Mouse (Mus musculus) stomach, postnatal 0 days (tissue): ENCODE data around the gene Cct5.

Experiments used
- CTCF ChIP-seq: IDR thresholded peaks from 2 replicates; pipeline ENCODE4 v1.5.1; 2016; ENCODE audit warnings: antibody characterized with exemption, low read depth, mild to moderate bottlenecking, moderate library complexity
- EP300 ChIP-seq: optimal IDR thresholded peaks from 2 replicates; pipeline ENCODE3; 2016; ENCODE audit warnings: antibody characterized with exemption

DNA sequence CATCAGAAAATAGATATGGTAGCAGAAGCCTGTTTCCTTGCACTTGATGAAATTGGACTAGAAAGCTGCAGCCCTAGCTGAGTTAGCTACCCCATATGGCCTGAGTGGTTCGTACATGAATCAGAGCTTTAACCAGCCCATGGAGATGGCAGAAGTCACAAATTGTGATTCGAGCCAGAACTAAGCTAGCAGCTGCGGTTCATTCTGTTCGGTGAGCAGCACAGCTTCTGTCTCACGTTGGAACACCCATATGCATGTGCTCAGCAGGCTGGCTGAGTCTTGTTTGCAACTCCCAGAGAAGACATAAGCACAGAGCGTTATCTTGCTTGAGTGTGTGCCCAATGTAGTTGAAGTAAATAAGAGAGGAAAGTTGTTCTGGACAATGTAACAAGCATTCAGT lies 33.0 kb upstream of the Cct5 start:
- no peak for TF ChIP-seq CTCF
- no peak for TF ChIP-seq EP300
